Mouse (Mus musculus) left cerebral cortex, postnatal 36 days (tissue): Measurements from ENCODE around the gene Psmg3. TPM values are rescaled to one million over a fixed set of nuclear protein-coding genes. Genes with fewer than 3 reads are reported as not detected.

Experiments used
- DNase-seq, 2 experiments: peaks; one replicate each; pipeline ENCODE4 v3.0.0; 2021 to 2022; ENCODE audit warnings: low spot score in 2 of 2, mixed read lengths in 1 of 2
- intact Hi-C: fragments of 180-260 bp; cut with DNase I; formaldehyde crosslinking; loops from one replicate; pipeline ENCODE4 v1.15.1; 2025
- total RNA-seq, 2 experiments: library from RNA; stranded (reverse); gene quantifications; 2 replicates each; pipeline ENCODE4 v1.2.3; 2021

Psmg3 gene
- total RNA-seq: 10 to 100 TPM; 19.3 to 19.9 TPM

- intact Hi-C loops: loop anchor here (5.0 kb wide), 1 partner anchor 49 kb away; the partner anchor contains the start of gene Ints1
- peak; percentile 91 to 92 for DNase-seq
Observed at GRCm38 (mm10) chr5:139826357-139827055, at the start of gene Psmg3, which contains the start of gene Gm26938. Psmg3 (minus strand) TSS chr5:139826885. Gm26938 (minus strand) TSS chr5:139826407.

DNA sequence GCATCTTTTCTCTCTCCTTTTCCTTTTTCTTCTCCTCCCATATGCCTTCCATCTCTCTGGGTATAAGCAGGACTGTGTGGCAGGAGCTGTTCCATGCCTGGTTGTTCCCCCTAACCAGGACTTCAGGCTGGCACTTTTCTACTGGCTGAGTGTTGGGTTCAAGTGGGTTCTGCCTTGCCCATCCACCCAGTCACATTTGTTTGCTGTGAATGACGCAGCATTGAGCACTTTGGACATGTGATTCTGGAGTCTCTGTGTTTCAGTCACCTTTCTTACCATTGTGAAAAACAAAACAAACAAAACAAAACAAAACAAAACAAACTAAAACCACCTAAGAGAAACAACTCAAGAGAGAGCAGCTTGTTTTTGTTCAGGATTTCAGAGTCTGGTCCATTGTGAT lies 44.8 kb upstream of the Psmg3 start:
- intact Hi-C loops: no loop called here
- DNase-seq: no peak

- no peak for DNase-seq
- intact Hi-C loops: no loop called here
Observed at GRCm38 (mm10) chr5:139870886-139871285, 44.2 kb upstream of the Psmg3 start.

DNA sequence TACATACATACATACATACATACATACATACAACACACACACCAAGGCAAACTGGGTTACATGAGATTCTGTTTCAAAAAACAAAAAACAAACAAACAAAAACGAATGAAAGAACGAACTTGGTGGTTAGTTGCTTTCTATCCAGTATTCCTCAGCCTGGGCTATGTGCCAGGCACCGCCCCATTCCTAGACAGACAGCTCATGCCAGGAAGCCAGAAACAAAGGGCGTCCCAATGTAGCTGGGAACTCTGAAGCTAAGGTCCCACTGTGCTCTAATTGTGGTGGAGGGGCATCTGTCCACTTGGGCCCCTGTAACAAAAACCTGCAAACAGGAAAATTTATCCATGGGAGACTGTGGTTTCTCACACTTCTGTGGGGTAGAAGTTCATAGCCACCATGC lies 36.1 kb upstream of the Psmg3 start:
- peak in 1 of 2 experiments; percentile 9 for DNase-seq
- intact Hi-C loops: no loop called here

- intact Hi-C loops: no loop called here
- no peak for DNase-seq
Observed at GRCm38 (mm10) chr5:139860328-139861104, 33.8 kb upstream of the Psmg3 start.

- intact Hi-C loops: loop anchor here (10.0 kb wide), 1 partner anchor 345 kb away; no protein-coding TSS in a partner anchor
Observed at GRCm38 (mm10) chr5:139849626-139850320, 23.1 kb upstream of the Psmg3 start.

GRCm38 (mm10) chr5:139839142-139839541 lies 12.5 kb upstream of the Psmg3 start:
- no peak for DNase-seq
- intact Hi-C loops: loop anchor here (5.0 to 10.0 kb wide), 4 partner anchors 306 to 573 kb away; partner anchors contain the start of gene Mrm2

More at GRCm38 (mm10) chr5:139849626-139850320, 23.1 kb upstream of the Psmg3 start:
- no peak for DNase-seq

GRCm38 (mm10) chr5:139838476-139838892 lies 11.8 kb upstream of the Psmg3 start:
- intact Hi-C loops: loop anchor here (5.0 to 10.0 kb wide), 4 partner anchors 306 to 574 kb away; partner anchors contain the start of gene Mrm2

DNA sequence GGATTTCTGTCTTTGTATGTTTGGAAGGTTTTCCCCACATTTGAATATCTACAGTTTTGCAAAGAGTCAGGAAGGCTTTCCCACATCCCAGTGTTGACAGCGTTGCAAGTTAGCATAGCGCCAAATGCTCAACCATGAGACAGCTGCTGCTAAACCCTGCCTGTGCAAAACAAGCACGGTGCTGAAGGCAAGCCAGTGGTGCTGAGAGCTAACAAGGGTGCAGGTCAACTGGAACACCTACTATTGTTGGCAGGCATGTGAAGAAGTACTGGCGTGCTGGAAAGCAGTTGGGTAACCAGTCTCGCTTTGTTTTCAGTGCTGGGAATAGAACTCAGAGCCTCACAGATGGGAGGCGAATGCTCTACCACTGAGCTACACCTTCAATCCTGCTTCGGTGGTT lies 9.0 kb upstream of the Psmg3 start:
- intact Hi-C loops: loop anchor here (5.0 to 10.0 kb wide), 4 partner anchors 309 to 577 kb away; partner anchors contain the start of gene Mrm2
- DNase-seq: no peak

More at GRCm38 (mm10) chr5:139838476-139838892, 11.8 kb upstream of the Psmg3 start:
- no peak for DNase-seq

- DNase-seq: no peak
- intact Hi-C loops: loop anchor here (10.0 kb wide), 1 partner anchor 313 kb away; no protein-coding TSS in a partner anchor
Observed at GRCm38 (mm10) chr5:139832125-139832524, 5.4 kb upstream of the Psmg3 start.

- no peak for DNase-seq
- intact Hi-C loops: loop anchor here (10.0 kb wide), 1 partner anchor 314 kb away; no protein-coding TSS in a partner anchor
Observed at GRCm38 (mm10) chr5:139830734-139831133, 4.0 kb upstream of the Psmg3 start.

GRCm38 (mm10) chr5:139829384-139829783 lies 2.7 kb upstream of the Psmg3 start:
- peak; percentile 31 to 42 for DNase-seq
- intact Hi-C loops: loop anchor here (5.0 kb wide), 1 partner anchor 52 kb away; the partner anchor contains the start of gene Ints1

- intact Hi-C loops: loop anchor here (5.0 kb wide), 1 partner anchor 50 kb away; the partner anchor contains the start of gene Ints1
Observed at GRCm38 (mm10) chr5:139827593-139827992, 908 bp upstream of the Psmg3 start.

DNA sequence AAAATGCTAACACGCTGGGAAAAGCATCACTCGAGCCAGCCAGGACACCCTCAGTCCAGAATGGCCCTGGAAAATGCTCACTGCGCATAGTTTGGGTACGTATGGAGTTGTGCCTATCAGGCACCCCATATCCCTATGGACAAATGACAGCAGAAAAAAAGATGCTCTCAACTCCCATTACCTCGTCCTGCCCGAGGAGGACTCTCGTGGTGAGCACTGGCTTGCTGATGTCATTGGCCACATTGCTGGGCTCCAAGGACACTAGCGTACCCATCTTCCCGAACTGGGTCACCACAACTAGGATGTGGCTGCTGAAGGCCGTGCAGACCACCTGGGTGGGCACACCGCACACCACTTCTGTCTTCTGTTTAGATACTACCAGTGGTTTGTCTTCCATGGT lies 738 bp downstream of the Psmg3 start:
- DNase-seq: no peak
- intact Hi-C loops: loop anchor here (5.0 kb wide), 1 partner anchor 49 kb away; the partner anchor contains the start of gene Ints1

More at GRCm38 (mm10) chr5:139827593-139827992, 908 bp upstream of the Psmg3 start:
- no peak for DNase-seq

DNA sequence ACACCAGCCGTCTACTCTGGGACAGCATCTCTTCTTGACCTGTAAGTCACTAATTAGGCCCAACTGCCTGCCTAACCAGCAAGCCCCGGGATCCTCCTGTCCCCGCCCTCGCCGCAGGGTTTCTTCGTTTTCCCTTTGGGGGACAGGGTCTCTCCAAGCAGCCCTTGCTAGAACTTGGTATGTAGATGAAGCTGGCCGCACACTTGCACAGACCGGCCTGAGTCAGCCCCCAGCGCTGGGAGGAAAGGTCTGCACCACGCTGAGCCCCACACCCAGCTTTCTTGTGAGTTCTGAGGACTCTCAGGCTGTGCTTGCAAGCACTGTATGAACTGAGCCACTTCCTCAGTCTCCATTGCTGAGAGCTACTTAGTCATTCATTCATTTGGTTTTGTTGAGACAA lies 2.2 kb downstream of the Psmg3 start:
- intact Hi-C loops: no loop called here

DNA sequence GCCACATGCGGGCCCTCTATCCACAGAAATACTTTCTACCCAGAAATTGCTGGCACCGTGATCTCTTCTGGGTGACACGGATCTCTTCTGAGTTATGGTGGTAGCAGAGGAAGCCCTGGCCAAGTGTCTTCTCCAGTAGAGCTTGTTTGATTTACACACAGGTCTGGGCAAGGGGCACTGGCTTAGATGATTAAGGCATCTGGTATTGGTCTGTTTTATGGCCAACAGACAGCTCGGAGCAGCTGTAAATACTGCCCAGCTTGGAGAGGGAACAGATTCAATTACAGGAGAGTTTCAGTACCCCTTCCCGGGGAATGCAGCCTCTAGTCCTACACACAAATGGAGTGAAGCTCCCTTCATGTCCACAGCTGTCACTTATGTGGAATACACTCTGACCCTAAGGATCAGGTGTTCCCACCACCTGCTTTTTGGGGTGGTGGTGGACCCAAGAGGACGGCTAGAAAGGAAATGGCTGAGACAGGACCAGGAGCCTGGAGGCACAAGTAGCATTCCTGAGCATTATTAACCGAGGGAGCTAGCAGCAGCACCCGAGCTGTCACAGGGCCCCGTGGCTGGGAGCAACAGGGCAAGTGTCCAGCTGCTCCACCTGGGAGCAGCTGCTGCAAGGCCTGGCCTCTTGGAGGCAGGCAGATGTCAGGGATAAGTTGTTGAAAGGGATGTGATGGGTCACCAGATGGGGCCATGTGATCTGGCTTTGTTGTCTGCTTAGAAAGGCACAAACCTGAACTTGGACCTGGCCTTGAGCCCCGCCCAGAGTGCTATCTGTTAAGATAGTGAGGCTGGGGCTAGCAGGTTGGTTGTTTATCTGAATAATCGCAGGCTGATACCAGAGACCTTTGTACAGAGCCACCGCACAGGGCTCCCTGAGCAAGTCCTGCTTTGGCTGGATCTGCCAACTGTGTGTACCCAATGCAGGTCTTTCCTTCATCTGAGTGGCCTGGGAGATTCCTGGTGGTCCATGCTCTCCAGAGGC lies 4.9 kb downstream of the Psmg3 start:
- no peak for DNase-seq
- intact Hi-C loops: no loop called here

More for the DNA sequence above, 2.2 kb downstream of the Psmg3 start:
- DNase-seq: no peak

DNA sequence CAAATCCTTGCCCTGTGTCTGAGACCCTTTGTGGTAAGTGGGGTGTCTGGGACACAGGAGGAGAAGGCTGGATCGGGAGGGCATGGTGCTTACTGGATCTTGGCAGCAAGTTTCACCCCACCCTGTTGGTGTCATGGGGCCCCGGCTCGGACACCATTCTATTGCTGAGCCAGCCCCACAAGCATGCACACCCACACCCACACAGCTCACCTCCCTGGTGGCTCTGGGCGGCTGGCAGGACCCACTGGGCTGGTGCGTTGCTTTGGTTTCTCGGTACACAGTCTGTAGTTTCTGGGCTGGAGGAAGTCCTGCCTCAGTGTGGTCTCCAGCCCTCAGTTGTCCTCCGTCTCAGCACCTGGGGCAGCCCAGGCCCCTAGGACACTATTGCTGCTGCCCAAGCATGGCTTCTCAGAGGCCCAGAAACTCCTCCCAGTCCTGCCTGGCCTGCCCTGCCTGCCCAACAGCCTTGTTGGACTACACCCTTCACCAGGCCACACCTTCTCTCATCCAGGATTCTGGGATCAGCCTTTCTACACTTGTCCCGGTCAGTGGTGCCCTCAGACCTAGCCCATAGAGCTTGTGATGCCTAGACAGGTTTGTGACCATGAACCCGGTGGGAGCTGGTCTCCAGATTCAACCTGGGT lies 7.0 kb downstream of the Psmg3 start, which contains the start of gene Tmem184a:
Gene Tmem184a (minus strand): TSS at position 380 of the 644 bp plus-strand sequence.
- DNase-seq: no peak
- intact Hi-C loops: no loop called here
